Mouse (Mus musculus): ENCODE data around the gene Kif5c.

Gene Kif5c

DNA sequence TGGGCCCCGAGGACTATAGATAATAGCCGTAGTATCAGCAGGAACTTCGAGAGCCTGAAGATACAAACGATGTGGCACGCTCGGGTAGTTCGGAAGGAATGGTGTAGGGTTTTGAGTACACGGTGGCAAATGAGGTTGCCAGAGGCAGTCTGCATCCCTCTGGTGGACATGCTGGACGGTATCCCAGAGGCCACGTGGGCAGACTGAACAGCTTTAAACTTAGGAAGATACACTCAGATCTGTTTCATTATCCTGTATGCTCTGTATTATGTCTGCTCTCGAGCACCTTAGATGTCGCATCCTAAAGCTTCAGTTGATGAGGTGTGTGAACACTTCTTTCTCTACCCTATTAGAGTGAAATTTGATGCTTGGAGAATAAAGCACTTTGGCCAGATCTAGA, 56.9 kb downstream of the Kif5c start:
- no peak for DNase-seq

DNA sequence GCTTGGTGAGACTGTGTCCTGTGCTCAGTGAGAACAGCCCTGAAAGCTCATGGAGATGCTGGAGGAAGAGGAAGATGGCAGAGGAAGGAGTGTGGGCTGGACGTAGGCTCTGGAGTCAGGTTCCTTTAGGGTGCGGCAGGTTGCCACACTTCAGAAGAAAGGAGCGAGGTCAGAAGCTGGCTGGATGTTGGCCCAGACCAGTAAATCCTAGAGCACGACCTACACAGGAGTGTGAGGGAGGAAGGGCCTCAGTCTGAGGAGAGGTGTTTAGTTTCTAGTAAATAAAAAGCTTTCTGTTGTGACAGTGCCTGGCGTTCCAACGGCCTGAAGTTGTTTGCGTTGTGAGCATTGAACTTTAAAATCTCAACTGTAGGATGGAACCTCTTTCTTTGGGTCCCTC, 59.3 kb downstream of the Kif5c start:
- no peak for DNase-seq

DNA sequence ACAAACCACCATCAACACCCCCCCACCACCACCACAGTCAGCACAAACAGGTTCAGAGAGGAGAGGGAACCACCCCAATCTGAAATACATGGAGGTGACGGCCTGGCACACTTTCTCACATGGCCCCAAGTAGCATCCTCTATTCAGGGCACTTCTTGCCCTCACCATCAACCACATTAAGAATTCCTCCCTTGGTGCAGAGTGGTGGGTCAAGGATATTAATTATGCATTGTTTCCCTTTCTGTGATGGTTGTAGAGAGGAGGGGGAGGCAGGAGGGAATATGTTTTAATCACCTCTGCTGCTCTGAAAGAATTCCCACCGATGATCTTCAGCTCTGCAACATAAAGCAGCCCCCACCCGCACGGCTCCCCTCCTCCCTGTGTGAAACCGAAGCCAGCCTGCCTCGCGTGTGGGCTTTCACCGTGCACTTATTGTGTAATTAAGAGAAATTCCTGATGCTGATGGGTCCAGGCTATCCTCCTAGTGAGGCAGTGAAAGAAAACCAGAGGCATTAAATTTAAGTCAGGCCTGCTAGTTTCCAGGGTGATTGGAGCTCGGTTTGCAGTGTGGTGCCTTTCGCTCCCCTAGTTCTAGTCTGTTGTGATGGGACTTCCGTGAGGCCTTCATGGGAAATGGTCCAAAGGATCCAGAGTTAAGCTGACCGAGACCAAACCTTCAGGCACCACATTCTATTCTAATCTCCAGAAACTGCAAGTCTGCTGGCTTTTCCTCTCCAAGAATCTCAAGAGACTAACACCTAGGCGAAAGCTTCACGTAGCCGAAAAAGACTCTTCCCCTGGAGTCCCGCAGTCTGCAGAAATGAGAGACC, 60.3 kb downstream of the Kif5c start:
- no peak for DNase-seq

DNA sequence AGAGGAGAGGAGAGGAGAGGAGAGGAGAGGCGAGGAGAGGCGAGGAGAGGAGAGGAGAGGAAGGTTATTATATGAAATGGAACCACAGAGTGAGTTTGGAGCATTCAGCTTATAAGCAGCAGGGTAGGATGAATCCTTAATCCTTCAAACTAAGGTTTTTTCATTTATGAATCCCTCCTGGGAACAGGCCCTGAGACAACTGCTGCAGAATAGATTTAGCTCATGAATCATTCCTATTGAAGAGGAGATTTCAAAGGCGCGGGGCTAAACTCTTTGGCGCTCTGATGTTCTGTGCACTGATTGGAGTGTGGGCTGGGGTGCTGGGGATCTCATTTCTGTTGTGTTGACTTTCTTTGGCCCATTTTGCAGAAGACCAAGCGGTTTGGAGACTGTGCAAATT, 63.7 kb downstream of the Kif5c start:
- no peak for DNase-seq

DNA sequence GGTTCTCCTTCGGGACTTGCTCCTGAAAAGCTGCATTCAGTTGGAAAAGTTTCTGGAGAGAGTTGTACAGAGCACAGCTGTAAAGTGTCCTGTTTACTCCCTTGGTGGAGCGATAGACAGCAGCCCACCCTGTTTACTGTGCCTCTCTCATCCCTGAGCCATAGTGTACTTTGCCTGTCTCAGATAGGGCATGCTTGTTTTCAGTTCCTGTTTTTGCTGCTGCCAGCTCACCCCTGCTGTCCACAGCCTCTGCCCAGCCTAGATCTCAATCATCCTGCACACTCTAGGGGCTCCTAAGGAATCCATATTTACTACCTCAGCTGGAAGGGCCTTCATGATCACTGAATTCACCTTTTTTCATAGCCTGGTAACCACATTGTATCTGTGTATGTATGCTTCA, 65.7 kb downstream of the Kif5c start:
- DNase-seq, result no peak

DNA sequence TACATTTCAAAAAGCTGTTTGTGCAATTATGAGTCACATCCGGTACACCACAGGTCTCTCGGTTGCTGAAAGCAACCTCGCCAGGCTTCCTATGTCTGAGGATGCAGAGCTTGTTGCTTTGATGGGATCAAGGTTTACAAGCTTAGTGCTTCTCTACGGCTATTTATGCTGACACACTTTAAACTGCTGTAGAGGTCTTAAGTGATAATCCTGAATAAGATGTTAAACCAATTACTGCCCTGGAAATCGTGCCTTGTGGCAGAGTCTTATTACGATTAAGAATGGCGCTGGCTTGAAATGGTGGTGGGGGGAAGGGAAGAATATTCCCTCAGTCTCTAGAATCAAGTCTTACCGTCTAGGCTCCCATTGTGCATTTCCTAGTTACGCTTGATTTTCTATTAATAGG, 71.3 kb downstream of the Kif5c start:
- no peak for DNase-seq

DNA sequence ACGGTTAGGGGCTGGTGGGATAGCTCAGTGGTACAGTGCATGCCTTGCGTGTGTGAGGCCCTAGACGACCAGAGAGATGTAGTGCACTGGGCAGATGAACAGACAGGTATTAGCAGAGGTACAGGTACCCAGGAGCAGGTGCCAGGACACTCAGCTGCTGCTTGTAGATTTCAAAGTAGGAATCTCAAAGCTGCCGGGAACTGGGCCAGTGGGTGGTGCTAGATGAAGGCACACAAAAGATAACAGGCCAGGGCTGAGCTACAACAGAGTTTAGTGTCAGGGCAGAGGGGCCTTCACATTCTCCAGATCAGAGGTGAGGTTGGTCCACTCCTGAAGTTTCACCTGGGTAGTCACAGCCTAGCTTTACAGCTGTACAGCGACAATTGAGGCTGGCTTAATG, 72.3 kb downstream of the Kif5c start:
- DNase-seq, result no peak

DNA sequence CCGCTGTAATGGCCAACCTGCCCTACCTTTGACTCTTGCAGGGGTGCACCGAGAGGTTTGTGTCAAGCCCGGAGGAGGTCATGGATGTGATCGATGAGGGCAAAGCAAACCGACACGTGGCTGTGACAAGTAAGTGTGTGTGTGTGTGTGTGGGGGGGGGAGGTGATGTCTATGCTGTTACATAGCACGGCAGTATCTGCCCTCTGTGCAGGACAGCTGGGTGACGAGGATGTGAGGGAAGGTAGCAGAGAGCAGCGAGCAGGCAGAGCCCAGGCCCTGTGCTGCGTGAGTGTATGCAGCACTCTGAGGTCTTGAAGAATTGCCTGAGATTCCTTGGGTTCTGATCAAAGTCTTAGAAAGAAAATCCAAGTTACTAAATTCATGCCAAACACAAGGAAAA, 75.6 kb downstream of the Kif5c start:
- no peak for DNase-seq

DNA sequence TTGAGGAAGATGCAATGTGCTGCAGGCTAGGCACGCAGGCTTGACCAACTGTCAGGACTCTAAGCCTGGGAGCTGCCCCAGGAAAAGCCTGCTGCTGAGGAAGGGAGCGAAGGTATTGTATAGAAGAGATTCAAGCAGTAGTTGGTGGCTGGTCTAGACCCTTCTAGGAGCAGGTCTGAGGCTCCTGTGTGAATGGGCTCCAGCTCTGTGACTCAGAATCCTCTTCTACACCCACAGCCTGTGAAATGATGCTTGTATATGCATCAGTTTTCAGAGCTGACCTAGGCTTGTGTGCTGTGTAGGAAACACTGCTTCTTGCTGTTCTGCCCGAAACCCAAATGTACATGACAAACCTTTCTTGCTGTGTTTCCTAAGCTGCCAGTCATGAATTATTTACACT, 76.4 kb downstream of the Kif5c start:
- no peak for DNase-seq

DNA sequence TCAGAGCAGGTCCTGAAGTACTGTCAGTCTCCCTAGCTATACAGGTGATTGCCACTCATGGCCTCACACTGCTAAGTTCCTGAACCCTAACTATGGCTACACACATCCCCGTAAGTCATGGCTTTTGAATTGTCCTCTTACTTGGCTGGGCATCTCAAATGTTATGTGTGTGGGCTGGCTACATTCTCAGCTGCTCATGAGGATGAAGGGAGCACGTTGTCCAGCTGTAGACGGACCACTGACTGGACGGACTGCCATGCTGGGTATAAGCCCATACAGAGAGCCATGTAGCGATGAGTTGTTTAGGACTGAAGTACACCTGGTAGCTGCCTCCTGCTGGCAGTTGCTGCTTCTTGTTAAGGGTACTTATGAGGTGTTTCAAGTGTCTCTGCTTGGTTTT, 79.8 kb downstream of the Kif5c start:
- no peak for DNase-seq

DNA sequence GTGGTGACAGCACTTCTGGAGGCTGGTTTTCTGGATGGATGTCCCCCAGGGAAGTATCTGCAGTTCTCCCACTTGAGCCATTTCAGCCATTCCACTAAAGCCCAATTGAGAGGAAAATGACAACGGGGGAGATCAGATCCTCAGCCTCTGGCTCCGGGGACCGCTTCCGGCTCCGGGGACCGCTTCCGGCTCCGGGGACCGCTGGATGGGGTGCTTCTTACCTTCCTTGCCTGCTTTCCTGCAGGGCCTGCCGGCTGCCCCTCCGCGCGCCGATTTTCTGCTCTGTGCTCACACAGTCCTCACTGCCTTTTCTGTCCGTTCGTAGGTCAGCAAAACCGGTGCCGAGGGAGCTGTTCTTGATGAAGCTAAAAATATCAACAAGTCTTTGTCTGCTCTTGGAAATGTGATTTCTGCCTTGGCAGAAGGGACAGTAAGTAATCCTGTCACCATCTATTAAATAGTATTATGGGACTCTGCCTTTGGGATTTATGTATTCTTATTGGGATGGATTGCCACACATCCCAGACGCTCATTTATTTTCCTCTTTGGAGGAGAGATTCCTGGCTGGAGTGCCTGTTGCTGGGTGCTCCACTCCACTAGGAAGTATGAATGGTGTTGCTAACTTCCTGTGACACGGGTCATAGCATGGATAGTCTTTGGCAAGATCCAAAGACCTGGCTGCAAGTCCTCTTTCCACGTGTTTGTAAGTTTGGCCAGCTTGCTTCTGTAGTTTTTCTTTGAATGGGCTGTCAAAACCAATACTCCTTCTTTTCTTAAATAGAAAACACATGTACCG, 81.3 kb downstream of the Kif5c start:
- no peak for DNase-seq

DNA sequence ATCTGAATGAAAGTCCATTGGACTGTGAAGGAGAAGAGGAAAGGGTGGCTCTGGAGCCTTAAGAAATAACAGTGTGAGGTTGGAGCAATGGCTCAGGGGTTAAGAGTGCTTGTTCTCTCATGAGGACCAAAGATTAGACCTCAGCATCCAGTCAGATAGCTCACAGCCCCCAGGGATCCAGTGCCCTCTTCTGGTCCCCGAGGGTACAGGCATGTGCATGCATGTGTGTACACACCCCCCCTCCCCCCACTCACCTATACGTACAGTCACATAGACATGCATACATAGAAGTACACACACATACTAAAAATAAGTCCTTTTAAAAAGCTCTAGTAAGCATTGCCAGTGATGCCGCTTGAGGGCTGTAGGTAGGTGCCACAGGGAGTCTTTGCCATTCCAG, 91.1 kb downstream of the Kif5c start:
- DNase-seq, result no peak

DNA sequence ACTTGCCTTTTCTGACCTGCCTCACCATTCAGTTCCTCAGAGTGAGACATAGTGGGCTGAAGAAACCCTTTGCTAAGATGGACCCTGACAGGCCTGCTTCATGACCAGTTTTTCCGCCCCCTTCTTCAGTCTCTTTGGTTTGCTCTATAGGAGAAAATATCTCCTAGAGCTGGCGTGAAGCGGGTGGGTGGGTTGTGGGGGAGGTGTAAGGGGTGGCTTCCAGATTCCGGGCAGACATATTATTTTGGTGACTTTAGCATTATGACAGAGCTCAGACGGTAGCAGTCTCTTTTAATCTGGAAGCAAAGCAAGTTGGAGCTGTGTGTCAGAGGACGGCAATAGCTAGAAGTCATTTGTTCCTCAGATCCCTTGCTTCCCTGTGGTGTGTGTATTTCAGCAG, 92.6 kb downstream of the Kif5c start:
- DNase-seq, result no peak

DNA sequence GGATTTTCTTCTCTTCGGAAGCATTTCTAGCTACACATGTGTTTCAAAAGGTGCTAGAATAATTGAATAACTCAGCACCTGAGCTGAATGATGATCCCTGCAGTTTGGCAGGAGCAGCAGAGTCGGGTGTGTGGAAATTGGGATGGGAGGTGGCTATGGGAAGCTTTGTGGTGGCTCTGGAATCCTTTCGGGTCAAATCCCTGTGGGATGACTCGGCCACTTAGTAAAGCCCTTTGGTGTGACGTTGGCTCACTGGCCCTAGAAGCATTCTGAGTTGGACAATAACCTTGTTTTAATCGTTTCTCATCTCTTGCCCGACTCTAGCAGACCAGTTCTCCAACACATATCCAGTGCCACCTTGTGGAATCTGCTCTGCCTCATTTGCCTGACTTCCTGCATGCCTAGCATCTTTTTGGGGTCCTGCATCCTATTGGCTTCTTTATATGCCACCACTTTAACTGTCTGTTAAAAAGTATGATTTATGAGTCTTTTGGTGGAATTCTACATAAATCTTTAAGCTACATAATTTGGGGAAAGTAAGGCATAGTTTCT, 93.3 kb downstream of the Kif5c start:
- DNase-seq, result no peak

DNA sequence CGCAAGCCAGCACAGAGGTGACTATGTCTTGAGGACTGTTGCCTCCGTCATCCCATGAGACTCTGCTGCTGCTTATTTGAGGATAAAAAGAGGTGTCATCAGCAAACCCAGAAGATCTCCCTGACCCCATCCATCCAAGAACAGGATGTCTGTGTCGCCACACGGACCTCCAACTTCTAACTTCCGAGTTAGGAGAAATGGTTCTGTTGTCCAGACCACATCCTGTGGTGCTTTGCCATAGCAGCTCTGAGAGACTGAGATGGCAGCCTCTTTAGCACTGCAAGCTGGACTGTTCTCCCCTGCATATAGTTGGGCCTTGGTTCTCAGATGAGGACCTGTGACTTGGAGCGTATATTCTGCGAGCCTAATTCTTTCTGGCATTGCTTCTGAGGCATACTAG, 97.4 kb downstream of the Kif5c start:
- DNase-seq, result no peak

DNA sequence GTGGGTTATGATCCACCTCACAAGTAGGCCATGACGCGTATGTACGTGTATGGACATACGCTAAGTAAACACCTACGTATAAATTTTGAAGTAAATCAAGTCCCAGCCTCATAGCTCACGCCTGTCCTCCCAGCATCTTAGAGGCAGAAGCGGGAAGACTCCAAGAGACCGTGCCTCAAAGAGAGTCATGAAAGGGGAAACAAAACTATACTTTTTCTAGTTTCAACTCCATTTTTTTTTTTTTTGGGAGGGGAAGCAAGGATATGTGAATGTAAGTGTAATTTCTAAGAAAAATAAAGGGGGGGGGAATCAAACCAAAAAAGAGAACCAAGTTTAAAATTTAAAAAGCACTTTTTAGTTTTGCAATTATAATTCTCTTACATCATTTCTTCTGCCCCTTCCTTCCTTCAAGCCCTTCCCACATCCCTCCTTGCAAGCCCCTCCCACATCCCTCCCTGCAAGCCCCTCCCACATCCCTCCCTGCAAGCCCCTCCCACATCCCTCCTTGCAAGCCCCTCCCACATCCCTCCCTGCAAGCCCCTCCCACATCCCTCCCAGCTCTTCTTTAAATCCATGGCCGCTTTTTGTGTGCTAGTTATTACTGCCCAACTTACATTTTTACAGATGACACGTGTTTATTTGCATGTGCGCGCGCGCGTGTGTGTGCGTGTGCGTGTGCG, 98.5 kb downstream of the Kif5c start:
- no peak for DNase-seq

DNA sequence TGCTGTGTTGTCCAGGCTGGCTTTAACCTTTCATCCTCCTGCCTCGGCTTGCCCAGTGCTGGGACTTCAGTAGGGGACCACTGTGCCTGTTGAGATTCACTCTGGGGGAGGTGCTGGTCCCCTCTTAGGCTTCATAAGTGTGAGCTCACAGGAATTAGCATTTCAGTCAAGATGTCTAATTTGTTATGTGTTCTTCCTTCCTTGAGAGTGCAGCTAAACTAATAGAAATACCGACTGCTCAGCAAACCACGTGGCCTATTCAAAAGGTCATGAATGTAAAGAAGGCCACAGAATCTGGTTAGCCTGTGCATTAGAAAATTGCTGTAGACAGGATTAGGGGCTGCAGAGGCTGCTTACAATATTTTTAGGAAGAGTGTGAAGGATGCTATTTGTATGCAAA, 99.4 kb downstream of the Kif5c start:
- no peak for DNase-seq

DNA sequence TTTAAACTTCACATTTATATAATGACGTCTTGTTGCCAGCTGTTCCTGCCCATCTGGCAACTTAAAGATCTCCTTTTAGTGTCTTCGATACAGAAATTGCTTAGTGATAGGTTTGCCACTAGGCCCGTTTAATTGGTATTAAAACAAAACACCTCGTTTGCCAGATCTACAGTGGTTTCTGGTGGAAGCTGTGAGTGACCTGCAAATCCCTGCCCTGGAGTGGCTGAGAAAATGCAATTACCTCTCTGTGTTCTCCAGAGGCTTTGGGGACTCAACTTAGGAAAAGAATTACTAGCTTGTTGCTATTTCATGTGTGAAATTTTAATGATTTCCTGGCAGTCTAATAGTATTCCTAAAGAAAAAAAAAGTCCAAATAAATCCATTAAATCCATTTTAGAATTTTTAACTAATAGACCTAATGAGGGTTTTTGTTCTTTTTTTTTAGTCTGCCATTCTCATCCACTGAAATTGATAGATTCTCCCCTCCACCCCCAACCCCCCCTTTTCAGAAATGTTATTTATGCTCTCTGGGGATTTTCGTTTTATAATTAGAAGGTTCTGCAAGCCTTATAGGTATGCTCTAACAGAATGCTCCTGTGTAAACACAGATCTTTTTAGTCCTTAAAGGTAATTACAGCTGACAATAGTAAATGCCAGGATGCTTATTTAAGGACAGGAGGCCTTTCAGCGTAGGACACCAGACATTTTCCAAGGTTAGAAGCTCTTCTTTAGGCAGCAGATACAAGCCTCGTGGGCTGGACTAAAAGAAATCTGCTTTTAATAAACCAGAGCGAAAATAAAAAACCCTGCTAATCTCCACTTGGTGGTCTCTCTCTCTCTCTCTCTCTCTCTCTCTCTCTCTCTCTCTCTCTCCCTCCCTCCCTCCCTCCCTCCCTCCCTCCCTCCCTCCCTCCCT, 100.1 kb downstream of the Kif5c start:
- no peak for DNase-seq

DNA sequence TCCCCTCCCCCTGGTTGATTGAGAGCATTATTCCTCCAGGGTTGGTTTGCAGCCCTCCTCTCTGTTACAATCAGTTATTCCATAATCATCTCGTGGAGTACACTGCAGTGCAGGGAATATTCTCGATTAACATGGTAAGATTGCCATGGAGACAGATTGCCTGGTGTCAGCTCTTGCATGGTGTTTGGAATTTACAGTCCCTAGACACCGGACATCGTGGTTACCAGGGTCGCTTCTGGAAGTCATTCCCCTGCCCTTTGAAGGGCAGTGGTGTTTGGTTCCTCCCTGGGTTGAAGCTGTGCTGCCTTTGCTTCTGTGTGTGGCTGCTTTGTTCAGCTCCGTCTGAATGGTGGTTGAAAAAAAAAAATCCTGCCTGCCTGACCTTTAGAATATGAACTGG, 100.8 kb downstream of the Kif5c start:
- no peak for DNase-seq

DNA sequence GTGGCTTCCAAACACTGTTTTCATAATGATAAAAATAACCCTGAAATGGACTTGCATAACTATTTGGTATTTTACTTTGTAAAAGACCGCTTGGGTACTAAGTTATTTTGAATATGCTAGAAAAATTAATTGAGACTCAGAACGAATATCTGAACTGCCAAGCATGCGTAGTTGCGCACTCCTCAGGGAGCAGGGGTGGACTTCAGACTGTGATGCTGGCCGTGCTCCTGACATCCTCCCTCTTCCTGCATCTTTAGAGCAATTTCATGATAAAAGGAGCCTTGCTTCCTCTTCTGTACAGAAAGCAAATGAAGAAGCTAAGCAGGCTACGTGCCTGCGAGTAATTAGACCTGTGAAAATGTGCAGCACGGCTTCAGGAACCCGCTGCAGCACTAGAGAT, 101.2 kb downstream of the Kif5c start:
- DNase-seq, result no peak

DNA sequence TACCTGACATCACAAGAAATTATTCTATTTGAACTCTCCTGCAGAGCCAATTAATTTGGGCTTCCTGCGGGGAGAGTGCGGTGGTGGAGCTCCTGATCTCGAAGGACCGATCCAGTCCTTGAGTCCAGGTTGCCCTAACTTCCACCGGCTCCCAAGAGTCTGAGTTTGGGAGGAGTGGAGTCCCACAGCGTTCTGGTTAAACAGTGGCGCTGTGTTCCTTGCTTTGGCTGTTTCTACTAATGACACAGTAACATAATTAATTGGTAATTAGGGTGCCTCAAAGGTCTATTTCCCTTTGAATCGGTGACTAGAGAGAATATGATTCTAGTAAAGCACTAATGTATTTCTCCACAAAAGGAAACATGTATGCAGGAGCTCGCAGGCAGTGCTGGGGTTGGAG, 103.2 kb downstream of the Kif5c start:
- DNase-seq, result no peak

DNA sequence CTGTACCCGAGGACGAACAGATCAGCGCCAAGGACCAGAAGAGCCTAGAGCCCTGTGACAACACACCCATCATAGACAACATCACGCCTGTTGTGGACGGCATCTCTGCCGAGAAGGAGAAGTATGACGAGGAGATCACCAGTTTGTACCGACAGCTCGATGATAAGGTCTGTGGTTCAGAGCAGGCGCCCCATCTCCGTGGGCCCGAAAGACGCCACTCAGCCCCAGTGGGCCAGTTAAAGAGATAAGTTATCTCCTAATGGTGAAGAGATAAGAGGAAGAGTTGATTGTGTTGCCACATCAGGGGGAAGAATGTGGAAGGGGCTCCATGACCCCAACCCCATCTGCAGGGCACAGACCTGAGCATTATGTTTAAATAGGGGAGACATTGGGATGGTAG, 103.9 kb downstream of the Kif5c start:
- DNase-seq, result no peak

DNA sequence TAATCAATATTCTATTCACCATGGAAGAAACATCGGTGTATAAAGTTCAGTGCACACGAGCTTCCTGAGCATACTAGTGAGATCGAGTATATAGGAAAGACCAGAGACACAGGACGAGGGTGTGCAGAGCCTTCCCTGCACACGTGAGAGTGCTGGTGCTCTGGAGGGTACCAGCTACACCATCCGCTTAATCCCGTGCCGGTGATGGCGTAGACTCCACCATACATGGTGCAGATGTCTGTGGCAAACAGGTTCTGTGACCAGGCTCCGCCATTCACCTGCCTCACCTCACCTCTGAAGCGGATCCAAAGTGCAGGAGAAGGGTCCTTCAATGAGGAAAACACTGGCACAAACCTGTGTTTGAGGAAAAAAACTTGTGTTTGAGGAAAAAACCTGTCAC, 107.6 kb downstream of the Kif5c start:
- no peak for DNase-seq
